Comparison of ENCODE assay signal across 8 mouse cellular contexts in the genomic region with DNA sequence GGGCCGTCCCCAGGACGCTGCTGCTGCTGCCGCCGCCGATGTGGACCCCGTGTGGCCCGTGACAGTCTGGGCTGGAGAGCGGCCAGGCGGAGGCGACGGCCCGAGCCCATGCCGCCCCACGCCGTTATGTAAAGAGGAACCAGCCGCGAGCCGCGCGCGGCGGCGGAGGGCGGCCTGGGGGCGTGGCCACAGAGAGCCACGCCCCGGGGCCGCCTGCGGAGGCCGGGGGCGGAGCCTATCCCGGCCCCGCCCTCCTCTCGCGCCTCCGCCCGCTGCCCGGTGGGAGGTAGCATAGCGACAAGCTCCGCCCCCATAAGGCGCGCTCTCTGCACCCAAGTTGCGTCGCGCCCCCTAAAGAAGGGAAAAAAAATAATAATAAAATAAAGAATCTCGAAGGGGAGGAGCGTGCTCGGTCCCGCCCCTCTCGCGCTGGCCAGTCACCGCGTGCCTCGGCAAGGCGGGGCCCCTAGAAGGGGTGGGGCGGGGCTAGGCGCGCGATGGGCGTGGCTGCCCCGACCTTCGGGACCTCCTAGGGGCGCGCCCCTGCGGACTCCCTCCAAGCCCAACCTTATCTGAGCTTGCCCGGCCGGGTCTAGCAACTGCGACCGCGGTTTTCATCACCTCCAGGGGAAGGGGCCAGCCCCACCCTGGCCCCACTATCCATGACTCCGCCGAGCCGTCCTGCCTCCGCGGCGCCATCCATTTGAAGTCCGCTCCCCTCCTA. TPM values are rescaled to one million over a fixed set of nuclear protein-coding genes. Genes with fewer than 3 reads are reported as not detected.
DNase-seq lines count a peak whose midpoint lies in the region; ATAC-seq and TF ChIP-seq lines count a peak whose summit lies in the region.

No protein-coding gene starts in this region.

- H3K4me3 ChIP-seq in E14TG2a.4 (replicated peaks; ENCODE audit: low read length), result peak overlapping the region; percentile 95
- peak overlapping the region; percentile 63 for H3K4me3 ChIP-seq in forebrain, embryonic 11.5 days (ENCODE audit: low read depth, low read length)
- H3K4me3 ChIP-seq in heart, embryonic 16.5 days (ENCODE audit: low read length), result peak overlapping the region; percentile 72
- peak overlapping the region; percentile 90 for H3K4me3 ChIP-seq in liver, postnatal 0 days (ENCODE audit: low read depth, low read length)
- peak overlapping the region; percentile 70 for H3K4me3 ChIP-seq in neural tube, embryonic 13.5 days

- H3K4me1 ChIP-seq in E14TG2a.4 (replicated peaks; ENCODE audit: low read depth, low read length), result peaks cover 68% of the 10 kb centered on the region
- peaks cover 32% of the 10 kb centered on the region for H3K4me1 ChIP-seq in forebrain, embryonic 11.5 days (replicated peaks; ENCODE audit: control insufficient read depth, insufficient read depth, low read length)
- H3K4me1 ChIP-seq in heart, embryonic 16.5 days (ENCODE audit: control insufficient read depth, insufficient read depth, low read length), result peaks cover 47% of the 10 kb centered on the region
- peaks cover 58% of the 10 kb centered on the region for H3K4me1 ChIP-seq in liver, postnatal 0 days (ENCODE audit: insufficient read depth)
- peaks cover 63% of the 10 kb centered on the region for H3K4me1 ChIP-seq in neural tube, embryonic 13.5 days (replicated peaks)

- no peak for TF ChIP-seq EP300 in liver, postnatal 0 days (IDR thresholded peaks at IDR 0.05; ENCODE audit: low read depth)

- H3K27me3 ChIP-seq in E14TG2a.4 (ENCODE audit: insufficient read depth, low read length), result peaks cover 31% of the 10 kb centered on the region
- peaks cover 31% of the 10 kb centered on the region for H3K27me3 ChIP-seq in forebrain, embryonic 11.5 days (ENCODE audit: control insufficient read depth, insufficient read depth, low read length)
- H3K27me3 ChIP-seq in heart, embryonic 16.5 days (ENCODE audit: control insufficient read depth, insufficient read depth, low read length), result no peaks in the 10 kb centered on the region
- H3K27me3 ChIP-seq in liver, postnatal 0 days (ENCODE audit: insufficient read depth, low read length), result no peaks in the 10 kb centered on the region
- peaks cover 56% of the 10 kb centered on the region for H3K27me3 ChIP-seq in neural tube, embryonic 13.5 days

- H3K27ac ChIP-seq in forebrain, embryonic 11.5 days (ENCODE audit: low read depth, low read length), result no peak overlapping the region
- peak overlapping the region; percentile 87 for H3K27ac ChIP-seq in heart, embryonic 16.5 days (ENCODE audit: low read length)
- H3K27ac ChIP-seq in liver, postnatal 0 days (ENCODE audit: low read depth), result peak overlapping the region; percentile 100
- peak overlapping the region; percentile 62 for H3K27ac ChIP-seq in neural tube, embryonic 13.5 days (replicated peaks)

- peak overlapping the region; percentile 92 for H3K4me2 ChIP-seq in forebrain, embryonic 11.5 days (ENCODE audit: low read depth, low read length, severe bottlenecking)
- peak overlapping the region; percentile 97 for H3K4me2 ChIP-seq in heart, embryonic 16.5 days (ENCODE audit: low read depth, low read length)
- H3K4me2 ChIP-seq in liver, postnatal 0 days (ENCODE audit: low read depth, low read length), result peak overlapping the region; percentile 92
- H3K4me2 ChIP-seq in neural tube, embryonic 13.5 days, result peak overlapping the region; percentile 92

- peak; percentile 81 for ATAC-seq in forebrain, embryonic 11.5 days (replicated peaks; ENCODE audit: low FRiP score)
- ATAC-seq in heart, embryonic 16.5 days (replicated peaks; ENCODE audit: extremely low read depth, insufficient read depth, low FRiP score), result peak; percentile 84
- peak; percentile 79 for ATAC-seq in liver, postnatal 0 days
- peak; percentile 68 for ATAC-seq in neural tube, embryonic 13.5 days (ENCODE audit: low read depth)

- no peak for TF ChIP-seq CTCF in E14TG2a.4 (conservative IDR thresholded peaks at IDR 0.05; ENCODE audit: low read length)
- peak; percentile 27; the same call in 1 of the 2 replicates for TF ChIP-seq CTCF in liver, postnatal 0 days (IDR thresholded peaks at IDR 0.05; ENCODE audit: low read depth)

- DNase-seq in c-Kit-positive CD71-positive TER-119-negative erythroid progenitor cells, embryonic 14.5 days (ENCODE audit: low read depth), result peak; percentile 91
- DNase-seq in forebrain, embryonic 11.5 days (ENCODE audit: low spot score), result peak; percentile 91
- peak; percentile 94 to 97 for DNase-seq in kidney, postnatal 36 days
- DNase-seq in liver, postnatal 0 days, result peak; percentile 94
- peak; percentile 50 for DNase-seq in telencephalon, adult 2 months (ENCODE audit: low read depth, low spot score)

- peaks cover 9% of the 10 kb centered on the region; the same call in 1 of the 2 replicates for H3K36me3 ChIP-seq in E14TG2a.4 (ENCODE audit: insufficient read depth, low read length)
- no peaks in the 10 kb centered on the region for H3K36me3 ChIP-seq in forebrain, embryonic 11.5 days (ENCODE audit: control insufficient read depth, insufficient read depth, low read length)
- no peaks in the 10 kb centered on the region for H3K36me3 ChIP-seq in heart, embryonic 16.5 days (ENCODE audit: control insufficient read depth, insufficient read depth)
- peaks cover 6% of the 10 kb centered on the region; the same call in 1 of the 2 replicates for H3K36me3 ChIP-seq in liver, postnatal 0 days (replicated peaks; ENCODE audit: insufficient read depth, low read length)
- no peaks in the 10 kb centered on the region for H3K36me3 ChIP-seq in neural tube, embryonic 13.5 days

- WGBS in forebrain, embryonic 11.5 days, result under 1% methylated on average over 76 of the region's 77 CpGs
- under 1% methylated on average over 71 of the region's 77 CpGs for WGBS in heart, embryonic 16.5 days
- WGBS in liver, postnatal 0 days (ENCODE audit: insufficient replicate concordance), result 1% methylated on average over 66 of the region's 77 CpGs
- under 1% methylated on average over 71 of the region's 77 CpGs for WGBS in neural tube, embryonic 13.5 days

- H3K9me3 ChIP-seq in E14TG2a.4 (ENCODE audit: low read length), result no peaks in the 10 kb centered on the region
- no peaks in the 10 kb centered on the region for H3K9me3 ChIP-seq in forebrain, embryonic 11.5 days (ENCODE audit: control insufficient read depth, low read length)
- no peaks in the 10 kb centered on the region for H3K9me3 ChIP-seq in heart, embryonic 16.5 days (replicated peaks; ENCODE audit: control insufficient read depth, low read length)
- H3K9me3 ChIP-seq in liver, postnatal 0 days (ENCODE audit: low read length), result no peaks in the 10 kb centered on the region
- no peaks in the 10 kb centered on the region for H3K9me3 ChIP-seq in neural tube, embryonic 13.5 days

- peak overlapping the region; percentile 66 for H3K9ac ChIP-seq in forebrain, embryonic 11.5 days (ENCODE audit: low read length)
- peak overlapping the region; percentile 91 for H3K9ac ChIP-seq in heart, embryonic 16.5 days (ENCODE audit: low read length)
- peak overlapping the region; percentile 97 for H3K9ac ChIP-seq in liver, postnatal 0 days (replicated peaks)
- H3K9ac ChIP-seq in neural tube, embryonic 13.5 days, result peak overlapping the region; percentile 81

RNA-seq across cellular contexts. Expression of gene Sh2b3, which starts 0.6 kb away (rescaled TPM):
- 9.1 and 9.8 TPM in 2 replicates for polyA plus RNA-seq in forebrain, embryonic 11.5 days (2014; fragmentation: Nextera tagmentation; extraction: Ambion mirVana)
- 12.0 and 13.3 TPM in 2 replicates for polyA plus RNA-seq in heart, embryonic 16.5 days (2015; fragmentation: Nextera tagmentation; extraction: Ambion mirVana)
- polyA plus RNA-seq in liver, postnatal 0 days (2015; fragmentation: Nextera tagmentation; extraction: Ambion mirVana), result 9.0 and 9.1 TPM in 2 replicates
- 6.9 and 7.7 TPM in 2 replicates for polyA plus RNA-seq in neural tube, embryonic 13.5 days (2015; fragmentation: Nextera tagmentation; extraction: Ambion mirVana)

RNA-seq across cellular contexts. Expression of gene Pheta1, which starts 11.9 kb away (rescaled TPM):
- 35.7 and 38.4 TPM in 2 replicates for polyA plus RNA-seq in forebrain, embryonic 11.5 days (2014; fragmentation: Nextera tagmentation; extraction: Ambion mirVana)
- polyA plus RNA-seq in heart, embryonic 16.5 days (2015; fragmentation: Nextera tagmentation; extraction: Ambion mirVana), result 15.3 and 19.4 TPM in 2 replicates
- 4.8 and 5.7 TPM in 2 replicates for polyA plus RNA-seq in liver, postnatal 0 days (2015; fragmentation: Nextera tagmentation; extraction: Ambion mirVana)
- polyA plus RNA-seq in neural tube, embryonic 13.5 days (2015; fragmentation: Nextera tagmentation; extraction: Ambion mirVana), result 41.1 and 41.5 TPM in 2 replicates
